Mouse (Mus musculus): ENCODE measurements around the gene Pakap.

GRCm38 (mm10) chr4:57824626-57825240 is 256.8 kb downstream of the Pakap start:
- TF ChIP-seq CTCF (IDR thresholded peaks at IDR 0.05; ENCODE audit: borderline replicate concordance, extremely low read depth, insufficient read depth, insufficient read length): no peak
- no peak for TF ChIP-seq POLR2A (IDR thresholded peaks at IDR 0.05; ENCODE audit: borderline replicate concordance, extremely low read depth, insufficient read depth, insufficient read length, poor library complexity, severe bottlenecking)
